Mouse (Mus musculus) MEL (cell line): Measurements from ENCODE around the gene Ablim1. TPM values are rescaled to one million over a fixed set of nuclear protein-coding genes. Genes with fewer than 3 reads are reported as not detected.

Source experiments
- DNase-seq: peaks from one replicate; pipeline ENCODE4 v3.0.0; 2011; ENCODE audit warnings: low read depth, low spot score
- H3K27ac ChIP-seq: 2 replicates; pipeline ENCODE4 v1.5.1; 2012; ENCODE audit warnings: low read depth, mild to moderate bottlenecking, control low read depth, low read length, moderate library complexity; ENCODE audit not compliant: control insufficient read depth
- H3K27me3 ChIP-seq, 2 experiments: fragments of 150-350 bp in 1 of 2; sonication (generic) in 1 of 2; 2 replicates each; pipeline ENCODE4 v1.6.1; 2012; ENCODE audit warnings: low read length in 2 of 2, mild to moderate bottlenecking in 2 of 2, improper control_type of control experiment in 1 of 2, moderate library complexity in 1 of 2; ENCODE audit not compliant: insufficient read depth in 2 of 2, control insufficient read depth in 1 of 2
- H3K36me3 ChIP-seq, 2 experiments: 2 replicates each; pipeline ENCODE4 v1.6.1; 2012 to 2014; ENCODE audit warnings: low read length in 2 of 2, improper control_type of control experiment in 1 of 2, inconsistent platforms in 1 of 2, mild to moderate bottlenecking in 1 of 2; ENCODE audit not compliant: insufficient read depth in 2 of 2, control insufficient read depth in 1 of 2
- H3K4me1 ChIP-seq, 2 experiments: fragments of 150-350 bp in 1 of 2; sonication (generic) in 1 of 2; 2 replicates each; pipeline ENCODE4 v1.6.1; 2012; ENCODE audit warnings: low read length in 2 of 2, improper control_type of control experiment in 1 of 2, mild to moderate bottlenecking in 1 of 2; ENCODE audit not compliant: insufficient read depth in 2 of 2, control insufficient read depth in 1 of 2
- H3K4me3 ChIP-seq, 2 experiments: fragments of 150-350 bp in 1 of 2; sonication (generic) in 1 of 2; 2 replicates each; pipeline ENCODE4 v1.5.1; 2012; ENCODE audit warnings: low read depth in 2 of 2, low read length in 2 of 2, mild to moderate bottlenecking in 2 of 2, moderate library complexity in 2 of 2, control low read depth in 1 of 2, improper control_type of control experiment in 1 of 2; ENCODE audit not compliant: control insufficient read depth in 1 of 2, insufficient read depth in 1 of 2
- H3K79me2 ChIP-seq: 2 replicates; pipeline ENCODE4 v1.6.1; 2012; ENCODE audit warnings: mild to moderate bottlenecking, low read length, moderate library complexity; ENCODE audit not compliant: control insufficient read depth, poor library complexity, insufficient read depth
- H3K9ac ChIP-seq: 2 replicates; pipeline ENCODE4 v1.6.1; 2012; ENCODE audit warnings: low read depth, mild to moderate bottlenecking, control low read depth, low read length, moderate library complexity; ENCODE audit not compliant: control insufficient read depth, poor library complexity, severe bottlenecking
- H3K9me3 ChIP-seq: fragments of 150-350 bp; sonication (generic); replicated peaks from 2 replicates; pipeline ENCODE4 v1.6.1; 2012; ENCODE audit warnings: mild to moderate bottlenecking, low read length, improper control_type of control experiment, moderate library complexity; ENCODE audit not compliant: insufficient read depth
- CHD2 ChIP-seq: IDR thresholded peaks from 2 replicates; pipeline ENCODE4 v1.6.1; 2011; ENCODE audit warnings: low read length, improper control_type of control experiment
- CTCF ChIP-seq, 3 experiments: IDR thresholded peaks in 2 of 3; conservative IDR thresholded peaks in 1 of 3; 2 replicates each; pipeline ENCODE4 v1.5.1; 2011 to 2012; ENCODE audit warnings: low read length in 3 of 3, low read depth in 2 of 3, mild to moderate bottlenecking in 2 of 3, improper control_type of control experiment in 1 of 3, inconsistent platforms in 1 of 3, mixed read lengths in 1 of 3, moderate library complexity in 1 of 3; ENCODE audit not compliant: control insufficient read depth in 1 of 3, insufficient read depth in 1 of 3, poor library complexity in 1 of 3, severe bottlenecking in 1 of 3
- HCFC1 ChIP-seq: IDR thresholded peaks from 2 replicates; pipeline ENCODE4 v1.6.1; 2012; ENCODE audit warnings: low read depth, mild to moderate bottlenecking, inconsistent platforms, low read length, improper control_type of control experiment, moderate library complexity
- JUND ChIP-seq: IDR thresholded peaks from 2 replicates; pipeline ENCODE4 v1.6.1; 2011; ENCODE audit warnings: low read depth, mild to moderate bottlenecking, improper control_type of control experiment, low read length
- MAFK ChIP-seq: IDR thresholded peaks from 2 replicates; pipeline ENCODE4 v1.6.1; 2011; ENCODE audit warnings: low read depth, mild to moderate bottlenecking, low read length, improper control_type of control experiment, borderline replicate concordance
- MAX ChIP-seq: IDR thresholded peaks from 2 replicates; pipeline ENCODE4 v1.6.1; 2011; ENCODE audit warnings: low read length, improper control_type of control experiment
- MEF2A ChIP-seq: IDR thresholded peaks from 2 replicates; pipeline ENCODE4 v1.6.1; 2014; ENCODE audit warnings: low read depth, mild to moderate bottlenecking, inconsistent platforms, low read length, improper control_type of control experiment; ENCODE audit not compliant: poor library complexity, insufficient replicate concordance, severe bottlenecking; ENCODE audit errors: extremely low read depth
- MYC ChIP-seq: IDR thresholded peaks from 2 replicates; pipeline ENCODE4 v1.6.1; 2011; ENCODE audit warnings: low read depth, mild to moderate bottlenecking, low read length, improper control_type of control experiment, moderate library complexity
- NELFE ChIP-seq: IDR thresholded peaks from 2 replicates; pipeline ENCODE4 v1.6.1; 2011; ENCODE audit warnings: low read depth, low read length, improper control_type of control experiment
- POLR2AphosphoS2 ChIP-seq: IDR thresholded peaks from 2 replicates; pipeline ENCODE4 v1.6.1; 2011; ENCODE audit warnings: low read length, improper control_type of control experiment
- POLR2AphosphoS5 ChIP-seq: IDR thresholded peaks from 2 replicates; pipeline ENCODE4 v1.6.1; 2012; ENCODE audit warnings: low read depth, borderline replicate concordance, mild to moderate bottlenecking, inconsistent platforms, low read length, moderate library complexity, mixed read lengths
- UBTF ChIP-seq: IDR thresholded peaks from 2 replicates; pipeline ENCODE4 v1.6.1; 2012; ENCODE audit warnings: low read depth, mild to moderate bottlenecking, inconsistent platforms, low read length, improper control_type of control experiment, moderate library complexity, borderline replicate concordance; ENCODE audit not compliant: insufficient read depth
- USF2 ChIP-seq, 2 experiments: IDR thresholded peaks; 2 replicates each; pipeline ENCODE4 v1.6.1; 2011 to 2012; ENCODE audit warnings: improper control_type of control experiment in 2 of 2, low read length in 2 of 2, borderline replicate concordance in 1 of 2, inconsistent platforms in 1 of 2, low read depth in 1 of 2, mild to moderate bottlenecking in 1 of 2; ENCODE audit not compliant: insufficient read depth in 1 of 2
- polyA plus RNA-seq, 2 experiments: library from polyadenylated mRNA; stranded (reverse) in 1 of 2; unstranded in 1 of 2; fragments of >175 nt in 1 of 2; fragments of >200 nt in 1 of 2; gene quantifications; 2 replicates each; pipeline versions ENCODE4 v1.2.1 to v1.2.4; 2012; ENCODE audit warnings: low replicate concordance in 2 of 2, low read depth in 1 of 2; ENCODE audit not compliant: insufficient read length in 2 of 2, insufficient read depth in 1 of 2, missing spikeins in 1 of 2
- total RNA-seq: library from RNA; depleted of rRNA; stranded (reverse); fragments of 300-350 nt; gene quantifications from 2 replicates; pipeline ENCODE4 v1.2.3, GENCODE M21; 2012

Gene Ablim1
- total and polyA plus RNA-seq, 3 experiments, result not detected

DNA sequence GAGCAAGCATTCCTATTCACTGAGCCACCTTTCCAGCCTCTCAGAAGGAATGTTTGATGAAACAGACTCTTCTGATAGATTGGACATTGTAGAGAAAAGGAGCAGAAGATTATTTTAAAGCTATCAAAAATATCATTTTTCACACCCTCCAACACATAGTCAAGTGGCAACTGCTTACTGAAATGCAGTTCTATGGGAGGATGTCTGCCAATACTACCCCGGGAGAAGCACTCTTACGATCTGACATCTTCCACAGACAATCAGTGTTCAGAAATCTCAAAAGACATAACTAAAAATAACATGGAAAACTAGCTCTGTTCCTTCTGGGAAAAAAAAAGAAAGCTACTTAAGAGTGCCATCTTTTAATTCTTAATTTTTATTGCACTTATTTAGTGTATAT, 149.8 kb downstream of the Ablim1 start:
- Histone ChIP-seq H3K27me3 (peaks cover 2% of the 10 kb centered on the region in 2 experiments; a peak in 2 of 4 replicates), H3K9ac (no peak overlapping the region), H3K4me3 (no peak overlapping the region), H3K36me3 (no peaks in the 10 kb centered on the region), H3K27ac (no peak overlapping the region), H3K9me3 (no peaks in the 10 kb centered on the region), H3K79me2 (no peaks in the 10 kb centered on the region), H3K4me1 (no peaks in the 10 kb centered on the region)
- no peak for DNase-seq
- TF ChIP-seq MAX (no peak), CTCF (IDR thresholded peaks at IDR 0.05 in 2 of 3, conservative IDR thresholded peaks at IDR 0.05 in 1 of 3; ENCODE audit: control insufficient read depth in 1 of 3, insufficient read depth in 1 of 3, low read depth in 2 of 3, low read length in 3 of 3, poor library complexity in 1 of 3, severe bottlenecking in 1 of 3) (no peak), MYC (no peak), POLR2AphosphoS2 (no peak)

- TF ChIP-seq HCFC1 (no peak), MAFK (no peak), JUND (no peak), USF2 (IDR thresholded peaks at IDR 0.05; ENCODE audit: borderline replicate concordance in 1 of 2, insufficient read depth in 1 of 2, low read depth in 1 of 2, low read length in 2 of 2) (no peak), NELFE (no peak), POLR2AphosphoS5 (no peak), CHD2 (no peak), MYC (no peak), CTCF (IDR thresholded peaks at IDR 0.05 in 2 of 3, conservative IDR thresholded peaks at IDR 0.05 in 1 of 3; ENCODE audit: control insufficient read depth in 1 of 3, insufficient read depth in 1 of 3, low read depth in 2 of 3, low read length in 3 of 3, poor library complexity in 1 of 3, severe bottlenecking in 1 of 3) (no peak), UBTF (no peak), MEF2A (no peak)
- Histone ChIP-seq H3K27me3 (peaks cover 2 to 4% of the 10 kb centered on the region in 2 experiments; a peak in 3 of 4 replicates), H3K27ac (no peak overlapping the region), H3K36me3 (no peaks in the 10 kb centered on the region), H3K4me1 (no peaks in the 10 kb centered on the region), H3K4me3 (no peak overlapping the region), H3K79me2 (no peaks in the 10 kb centered on the region), H3K9me3 (no peaks in the 10 kb centered on the region), H3K9ac (no peak overlapping the region)
- no peak for DNase-seq
Observed at GRCm38 (mm10) chr19:57163315-57163714, 151.4 kb downstream of the Ablim1 start.
